Mouse (Mus musculus) heart, postnatal 0 days (tissue): ENCODE data around the gene Ushbp1. TPM values are rescaled to one million over a fixed set of nuclear protein-coding genes. Genes with fewer than 3 reads are reported as not detected.
A peak's percentile ranks its signal among the peaks of the same experiment; 100 is the strongest.

Source experiments
- ATAC-seq: fragments of 200-750 bp; cut with Nextera tagmentation; 2 replicates; pipeline ENCODE4 v1.8.0; 2017; ENCODE audit warnings: low read depth, moderate number of reproducible peaks, moderate library complexity; ENCODE audit not compliant: insufficient read depth
- DNase-seq: peaks from one replicate; pipeline ENCODE4 v3.0.0-alpha.2; 2016; ENCODE audit warnings: low spot score
- H3K27ac ChIP-seq: fragments of 300-500 bp; sonication (generic); 2 replicates; pipeline ENCODE4 v1.5.1; 2014; ENCODE audit warnings: low read depth, mild to moderate bottlenecking
- H3K27me3 ChIP-seq: fragments of 300-500 bp; sonication (generic); 2 replicates; pipeline ENCODE4 v1.6.1; 2014; ENCODE audit warnings: low read length, mixed read lengths; ENCODE audit not compliant: control insufficient read depth, insufficient read depth
- H3K36me3 ChIP-seq: fragments of 300-500 bp; sonication (generic); replicated peaks from 2 replicates; pipeline ENCODE4 v1.6.1; 2014; ENCODE audit warnings: low read length, mixed read lengths; ENCODE audit not compliant: control insufficient read depth, insufficient read depth
- H3K4me1 ChIP-seq: fragments of 300-500 bp; sonication (generic); 2 replicates; pipeline ENCODE4 v1.6.1; 2014; ENCODE audit warnings: antibody characterized with exemption; ENCODE audit not compliant: control insufficient read depth, insufficient read depth
- H3K4me2 ChIP-seq: fragments of 300-500 bp; sonication (generic); 2 replicates; pipeline ENCODE4 v1.6.1; 2014; ENCODE audit warnings: low read depth, mild to moderate bottlenecking, low read length, moderate library complexity
- H3K4me3 ChIP-seq: fragments of 300-500 bp; sonication (generic); 2 replicates; pipeline ENCODE4 v1.5.1; 2014; ENCODE audit warnings: low read depth, low read length
- H3K9ac ChIP-seq: fragments of 300-500 bp; sonication (generic); replicated peaks from 2 replicates; pipeline ENCODE4 v1.6.1; 2014; ENCODE audit warnings: low read depth, low read length, mixed read lengths
- H3K9me3 ChIP-seq: fragments of 300-500 bp; sonication (generic); replicated peaks from 2 replicates; pipeline ENCODE4 v1.6.1; 2016; ENCODE audit warnings: low read length; ENCODE audit not compliant: control insufficient read depth
- CTCF ChIP-seq: IDR thresholded peaks from 2 replicates; pipeline ENCODE4 v1.5.1; 2016; ENCODE audit warnings: antibody characterized with exemption, control low read depth, low read depth
- EP300 ChIP-seq: IDR thresholded peaks from 2 replicates; pipeline ENCODE4 v1.6.1; 2016; ENCODE audit warnings: antibody characterized with exemption, low read depth
- WGBS: fragments of 180-500 bp; shearing (Covaris S2); extraction: QIAGEN DNeasy Blood & Tissue Kit; methylation state at CpG from one replicate; pipeline ENCODE4 v1.1.7; 2014; 5-methylcytosine and 5-hydroxymethylcytosine counted together
- polyA plus RNA-seq: library from polyadenylated mRNA; unstranded; fragments of >200 nt; fragmentation: Nextera tagmentation; extraction: Ambion mirVana; gene quantifications from 2 replicates; pipeline ENCODE4 v1.2.1, GENCODE M21; 2015
- total RNA-seq: library from RNA; depleted of rRNA; stranded (reverse); fragments of >200 nt; gene quantifications from 2 replicates; pipeline ENCODE4 v1.2.3, GENCODE M21; 2014; ENCODE audit warnings: low replicate concordance

The Ushbp1 gene
- total and polyA plus RNA-seq, 2 experiments from 2014 or later: 21.6 to 47.3 TPM

- ATAC-seq: no peak
- peaks cover 46% of the 10 kb centered on the region for H3K36me3 ChIP-seq
- WGBS: 84% methylated on average over 12 of the region's 12 CpGs
- no peak for DNase-seq
- H3K9me3 ChIP-seq: no peaks in the 10 kb centered on the region
- no peaks in the 10 kb centered on the region for H3K27me3 ChIP-seq
- TF ChIP-seq CTCF: no peak
- TF ChIP-seq EP300: no peak
- no peak overlapping the region for H3K9ac ChIP-seq
- H3K4me2 ChIP-seq: no peak overlapping the region
- peaks cover 34% of the 10 kb centered on the region for H3K4me1 ChIP-seq
- H3K4me3 ChIP-seq: no peak overlapping the region
- H3K27ac ChIP-seq: peak overlapping the region; percentile 25; the same call in 1 of the 2 replicates
These were observed 23.2 kb downstream of the Ushbp1 start for GRCm38 (mm10) chr8:71372427-71372826.

DNA sequence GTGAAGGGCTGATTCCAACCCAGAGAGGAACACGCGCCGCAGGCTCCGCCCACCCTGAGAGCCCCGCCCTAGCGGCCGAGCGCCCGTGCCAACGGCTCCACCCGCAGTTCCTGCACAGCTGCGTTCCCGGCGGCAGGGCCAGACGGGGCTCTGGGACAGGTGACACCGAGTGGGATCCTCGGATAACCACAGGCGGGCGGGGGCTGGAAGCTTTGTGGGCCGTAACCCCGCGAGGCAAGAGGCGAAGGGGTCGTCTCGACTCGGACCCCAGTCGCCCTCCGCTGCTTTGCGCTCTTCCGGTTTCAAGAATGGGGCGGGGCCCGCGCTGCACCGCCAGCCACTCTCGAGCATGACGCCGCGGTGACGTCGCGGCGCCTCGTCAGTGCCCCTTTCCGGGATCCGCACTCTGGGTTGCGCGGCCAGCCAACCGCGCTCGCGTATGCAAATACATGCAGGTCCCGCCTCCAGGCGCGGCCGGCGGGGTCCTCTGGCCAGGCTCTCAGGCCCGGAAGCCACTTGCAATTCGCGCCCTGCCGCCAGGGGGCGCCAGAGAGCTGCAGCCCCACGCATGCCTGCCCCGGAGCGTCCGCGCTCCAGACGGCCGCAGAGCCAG, 24.3 kb downstream of the Ushbp1 start, which contains the start of gene Ocel1:
TSS of gene Ocel1 (plus strand) at position 63 of the 613 bp plus-strand sequence.
- Histone ChIP-seq H3K27ac (peak within 1 kb of the TSS; percentile 92), H3K27me3 (no peaks in the 10 kb centered on the region), H3K9me3 (no peaks in the 10 kb centered on the region), H3K9ac (peak within 1 kb of the TSS; percentile 61), H3K4me2 (peak within 1 kb of the TSS; percentile 60), H3K36me3 (peaks cover 46% of the 10 kb centered on the region), H3K4me1 (peaks cover 29% of the 10 kb centered on the region), H3K4me3 (peak within 1 kb of the TSS; percentile 88)
- DNase-seq (peak; percentile 97), ATAC-seq (peak; percentile 86)
- WGBS: 1% methylated on average over 60 of the region's 68 CpGs
- TF ChIP-seq EP300 (peak; percentile 83; the same call in 1 of the 2 replicates), CTCF (peak; percentile 82)

DNA sequence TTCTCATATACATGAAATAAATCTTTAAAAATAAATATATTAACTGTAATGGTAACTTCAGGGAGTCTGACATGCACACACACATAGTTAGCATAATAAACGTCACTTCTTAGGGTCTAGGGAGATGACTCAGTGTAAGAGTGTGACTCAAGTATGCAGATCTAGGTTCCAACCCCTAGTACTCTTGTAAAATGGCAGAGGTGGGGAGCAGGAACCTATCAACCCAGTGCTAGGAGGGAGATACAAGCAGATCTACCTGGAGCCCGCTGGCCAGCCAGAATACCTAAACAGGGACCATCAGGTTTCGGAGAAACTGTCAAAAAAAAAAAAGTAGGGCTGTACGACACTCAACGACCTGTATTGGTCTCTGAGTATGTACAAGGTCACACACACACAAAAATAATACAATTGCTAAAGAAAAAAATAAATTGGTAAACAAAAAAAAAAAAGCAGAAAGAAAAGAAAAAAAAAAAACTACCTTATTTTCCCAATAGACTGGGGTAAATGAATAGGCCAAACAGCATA, 24.8 kb downstream of the Ushbp1 start:
- peak overlapping the region; percentile 61 for H3K9ac ChIP-seq
- H3K4me2 ChIP-seq: peak overlapping the region; percentile 60
- peaks cover 24% of the 10 kb centered on the region for H3K4me1 ChIP-seq
- H3K27me3 ChIP-seq: no peaks in the 10 kb centered on the region
- TF ChIP-seq CTCF: no peak
- TF ChIP-seq EP300: no peak
- DNase-seq (no peak), ATAC-seq (no peak)
- WGBS: 18% methylated on average over 5 of the region's 5 CpGs
- H3K36me3 ChIP-seq: peaks cover 45% of the 10 kb centered on the region
- peak overlapping the region; percentile 88 for H3K4me3 ChIP-seq
- no peaks in the 10 kb centered on the region for H3K9me3 ChIP-seq
- peak overlapping the region; percentile 92 for H3K27ac ChIP-seq

DNA sequence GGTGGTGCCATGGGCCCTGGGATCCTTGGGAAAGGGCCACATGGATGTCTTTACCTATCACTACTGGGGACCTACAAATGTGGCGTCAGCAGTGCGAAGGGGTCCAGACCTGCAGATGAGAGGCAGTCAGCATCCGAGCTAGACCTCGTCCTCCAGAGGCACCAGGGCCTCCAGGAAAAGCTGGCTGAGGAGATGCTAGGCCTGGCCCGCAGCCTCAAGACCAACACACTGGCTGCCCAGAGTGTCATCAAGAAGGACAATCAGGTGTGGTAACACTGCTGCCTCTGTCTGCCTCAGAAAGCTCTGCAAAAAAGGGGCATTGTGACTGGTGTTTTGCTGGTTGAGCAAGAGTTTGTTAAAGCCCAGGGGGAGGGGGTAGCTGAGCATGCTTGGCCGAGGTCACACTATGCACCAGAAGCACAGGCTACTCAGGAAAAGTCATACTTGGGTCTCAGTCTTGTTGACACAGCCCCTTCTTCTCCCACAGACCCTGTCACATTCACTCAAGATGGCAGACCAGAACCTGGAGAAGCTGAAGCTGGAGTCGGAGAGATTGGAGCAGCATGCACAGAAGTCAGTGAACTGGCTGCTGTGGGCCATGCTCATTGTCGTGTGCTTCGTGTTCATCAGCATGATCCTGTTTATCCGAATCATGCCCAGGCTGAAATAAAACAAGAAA, 26.4 kb downstream of the Ushbp1 start:
- Histone ChIP-seq H3K9me3 (no peaks in the 10 kb centered on the region), H3K36me3 (peaks cover 29% of the 10 kb centered on the region), H3K9ac (no peak overlapping the region), H3K27me3 (no peaks in the 10 kb centered on the region), H3K4me3 (no peak overlapping the region), H3K27ac (peak overlapping the region; percentile 50), H3K4me2 (no peak overlapping the region), H3K4me1 (peaks cover 21% of the 10 kb centered on the region)
- no peak for DNase-seq
- no peak for ATAC-seq
- 91% methylated on average over 10 of the region's 10 CpGs for WGBS
- TF ChIP-seq CTCF (no peak), EP300 (no peak)

DNA sequence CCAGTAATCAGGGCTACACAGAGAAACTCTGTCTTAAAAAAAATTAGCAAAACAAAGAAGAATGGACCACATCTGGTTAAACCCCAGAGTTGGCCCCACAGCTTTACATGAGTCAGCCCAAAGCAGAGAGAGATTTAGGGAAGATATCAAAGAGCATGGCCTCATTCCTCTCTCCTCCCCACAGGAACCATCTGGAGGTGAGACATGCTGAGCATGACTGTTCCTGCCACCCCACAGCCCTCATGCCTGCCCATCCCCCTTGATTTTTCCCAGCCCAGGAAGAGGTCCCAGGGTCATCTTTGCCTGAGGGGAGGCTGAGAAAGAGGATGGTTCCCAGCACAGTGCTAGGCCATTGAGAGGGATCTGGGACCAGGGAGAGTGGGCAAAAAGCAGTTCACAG, 27.2 kb downstream of the Ushbp1 start:
- Histone ChIP-seq H3K4me1 (peaks cover 21% of the 10 kb centered on the region), H3K27me3 (no peaks in the 10 kb centered on the region), H3K27ac (peak overlapping the region; percentile 85; the same call in 1 of the 2 replicates), H3K9ac (no peak overlapping the region), H3K9me3 (no peaks in the 10 kb centered on the region), H3K36me3 (peaks cover 20% of the 10 kb centered on the region), H3K4me3 (no peak overlapping the region), H3K4me2 (no peak overlapping the region)
- ATAC-seq: no peak
- TF ChIP-seq EP300 (no peak), CTCF (no peak)
- DNase-seq: no peak
